Mouse (Mus musculus) T-helper 1 cell (primary cell): Measurements from ENCODE around the gene Slc35c1.

Experiments
- in situ Hi-C: fragments of 300-600 bp; cut with MboI, MseI; formaldehyde crosslinking; loops from one replicate; pipeline ENCODE4 v1.15.1; 2025; ENCODE audit warnings: high pct_unique_total_duplicates

Slc35c1 gene

DNA sequence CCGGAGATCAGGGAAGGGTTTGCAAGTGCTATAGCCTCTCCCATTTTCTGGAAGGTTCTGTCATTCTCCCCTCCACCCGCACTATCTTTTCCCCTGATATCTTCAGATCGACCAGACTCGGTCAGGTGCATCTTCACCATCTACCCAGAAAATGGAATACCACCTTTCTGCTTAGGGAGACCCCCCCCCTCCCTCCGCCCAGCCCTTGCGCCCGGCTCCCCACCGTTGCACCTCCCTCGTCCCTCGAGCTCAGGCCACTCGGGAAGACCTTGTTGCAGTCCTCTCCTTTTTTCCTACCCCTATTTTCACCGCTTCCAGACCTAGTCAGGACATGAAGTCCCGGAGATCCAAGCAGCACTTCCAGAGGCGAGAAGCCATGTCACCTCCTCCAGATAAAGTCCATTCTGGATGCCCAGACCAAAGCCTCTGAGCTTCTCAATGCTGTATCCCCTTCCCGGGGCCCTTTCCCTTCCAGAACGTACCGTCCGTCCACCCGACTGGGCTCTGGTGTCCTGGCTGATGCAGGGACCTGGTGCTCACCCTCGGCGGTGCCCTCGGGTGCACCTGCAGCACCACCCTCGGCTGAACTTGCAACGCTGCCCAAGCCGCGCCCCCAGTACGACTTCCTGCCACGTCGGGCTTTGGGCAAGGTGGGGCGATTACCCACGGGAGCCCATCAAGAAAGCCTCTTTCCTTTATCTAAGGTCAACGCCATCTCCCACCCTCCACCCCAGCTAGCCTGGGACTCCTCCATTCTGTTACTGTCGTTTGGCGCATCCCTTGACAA is at the start of gene Slc35c1:
Slc35c1 (minus strand) TSS at position 618 of the 787 bp plus-strand sequence.
- in situ Hi-C loops, result loop anchor here (5.0 kb wide), 1 partner anchor 83 kb away; no protein-coding TSS in a partner anchor

DNA sequence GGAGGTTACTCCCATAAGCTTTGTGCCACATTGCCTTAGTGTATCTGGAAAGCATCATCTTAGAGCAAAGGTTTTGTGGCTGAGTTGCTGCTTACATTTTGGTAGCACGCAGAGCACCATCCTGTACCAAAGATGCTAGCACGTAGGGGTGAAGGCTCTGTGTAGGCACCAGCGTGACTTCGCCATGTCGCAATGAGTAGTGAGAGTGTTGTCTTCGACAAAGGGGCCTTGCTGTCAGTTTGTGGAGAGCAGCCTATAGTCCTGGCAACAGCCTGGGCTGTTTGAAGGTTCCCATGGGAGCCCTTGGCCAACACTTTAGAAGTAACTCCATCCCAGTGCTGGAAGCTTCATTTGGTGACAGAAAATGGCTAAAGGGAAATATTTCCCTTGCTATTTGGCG is 45.0 kb upstream of the Slc35c1 start:
- in situ Hi-C loops, result no loop called here

DNA sequence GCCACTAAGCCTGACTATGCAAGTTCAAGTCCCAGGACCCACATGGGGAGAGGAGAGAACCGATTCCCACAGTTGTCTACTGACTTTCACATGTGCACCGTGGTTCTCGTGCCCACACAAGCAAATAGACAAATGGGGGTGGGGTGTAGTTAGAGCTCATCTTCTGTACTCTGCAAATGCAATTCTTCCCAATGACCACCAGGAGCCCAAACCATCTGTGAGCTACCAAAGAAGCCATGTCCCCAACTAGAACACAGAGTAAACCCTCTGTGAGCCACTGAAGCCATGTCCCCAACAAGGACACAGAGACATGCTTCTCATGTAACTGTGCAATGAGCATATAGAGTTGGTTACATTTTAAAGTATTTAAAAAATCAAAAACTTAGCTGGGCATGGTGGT is 43.1 kb upstream of the Slc35c1 start:
- in situ Hi-C loops, result no loop called here

DNA sequence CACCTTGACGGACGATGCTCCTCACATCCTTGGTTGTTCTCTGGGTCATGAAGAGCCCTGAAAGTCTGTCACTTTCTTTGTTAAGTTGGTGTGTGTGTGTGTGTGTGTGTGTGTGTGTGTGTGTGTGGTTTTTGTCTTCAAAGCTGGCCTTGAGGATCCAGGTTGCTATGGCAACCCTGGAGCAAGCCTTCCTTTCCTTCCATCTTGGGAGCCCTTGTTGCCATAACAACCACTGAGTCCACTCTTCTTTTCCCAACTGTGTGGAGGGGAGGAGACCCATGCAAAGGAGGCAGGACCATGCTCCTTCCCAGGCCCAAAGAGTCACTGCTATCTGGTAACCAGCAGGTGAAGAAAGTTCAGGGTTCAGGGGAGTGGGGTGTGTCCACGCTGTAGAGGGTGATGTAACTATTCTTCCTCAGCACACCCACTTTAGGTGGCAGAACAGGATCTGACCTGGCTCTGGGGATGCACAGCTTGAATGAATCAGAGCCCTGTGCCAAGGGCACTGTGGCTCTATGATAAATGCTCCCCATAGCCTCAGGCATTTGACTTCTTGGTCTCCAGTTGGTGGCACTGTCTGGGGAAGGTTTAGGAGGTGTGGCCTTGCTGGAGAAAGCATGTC is 39.5 kb upstream of the Slc35c1 start:
- in situ Hi-C loops, result no loop called here

DNA sequence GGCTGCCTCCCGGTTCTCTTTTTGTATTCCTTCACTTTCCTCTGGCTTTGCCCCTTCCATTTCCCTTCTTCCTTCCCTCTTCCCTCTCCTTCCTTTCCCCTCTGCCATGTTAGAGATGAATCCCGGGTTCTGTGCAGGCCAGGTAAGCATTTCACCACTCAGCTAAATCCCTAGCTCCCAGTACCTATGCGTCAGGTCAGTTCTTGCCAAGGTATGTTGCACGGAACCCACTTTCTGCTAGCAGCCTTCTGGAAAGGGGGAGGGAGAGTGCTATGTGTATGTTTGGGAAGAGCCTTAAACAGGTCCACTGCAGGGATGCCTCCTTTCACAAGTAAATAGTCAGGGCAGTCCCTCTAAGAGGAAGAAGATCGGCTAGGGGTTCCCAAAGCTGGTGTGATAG is 36.8 kb upstream of the Slc35c1 start:
- in situ Hi-C loops, result no loop called here

DNA sequence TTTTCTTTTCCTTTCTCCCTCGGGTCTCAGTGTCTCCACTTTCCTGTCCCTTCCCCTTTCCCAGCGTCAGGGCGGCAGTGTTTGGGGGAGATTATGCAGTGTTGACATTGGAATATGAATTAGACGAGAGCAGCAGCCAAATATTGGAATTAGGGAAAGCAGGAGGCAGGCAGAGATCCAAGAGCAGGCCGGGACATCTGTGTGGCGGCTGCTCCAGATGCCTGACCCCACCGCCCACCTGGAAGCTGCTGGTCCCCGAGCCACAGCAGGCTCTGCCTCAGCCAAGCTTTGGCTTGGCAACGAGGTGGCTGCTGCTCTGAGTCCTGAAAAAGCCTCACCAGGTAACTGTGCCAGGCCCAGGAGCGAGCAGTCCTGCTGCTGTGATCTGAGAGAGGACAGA is 36.3 kb upstream of the Slc35c1 start:
- in situ Hi-C loops, result no loop called here

DNA sequence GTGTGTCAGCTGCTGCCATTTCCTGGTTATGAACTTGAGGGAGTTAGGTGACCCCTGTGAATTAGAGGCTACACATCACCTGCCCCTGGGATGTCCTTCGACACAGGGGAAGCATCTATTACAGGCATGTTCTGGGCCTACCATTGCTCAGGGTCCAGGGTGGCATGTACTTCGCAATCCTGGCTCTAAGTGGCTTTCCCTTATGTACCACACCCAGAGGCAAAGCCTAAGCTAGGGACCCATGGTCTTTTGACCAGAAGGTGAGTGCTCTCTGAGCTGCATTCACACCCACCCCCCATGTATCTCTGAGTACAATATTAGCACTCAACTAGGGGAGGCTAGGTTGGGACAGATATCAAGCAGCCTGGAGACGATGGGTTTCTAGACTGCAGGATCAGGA is 34.6 kb upstream of the Slc35c1 start:
- in situ Hi-C loops, result loop anchor here (5.0 kb wide), 1 partner anchor 317 kb away; no protein-coding TSS in a partner anchor

DNA sequence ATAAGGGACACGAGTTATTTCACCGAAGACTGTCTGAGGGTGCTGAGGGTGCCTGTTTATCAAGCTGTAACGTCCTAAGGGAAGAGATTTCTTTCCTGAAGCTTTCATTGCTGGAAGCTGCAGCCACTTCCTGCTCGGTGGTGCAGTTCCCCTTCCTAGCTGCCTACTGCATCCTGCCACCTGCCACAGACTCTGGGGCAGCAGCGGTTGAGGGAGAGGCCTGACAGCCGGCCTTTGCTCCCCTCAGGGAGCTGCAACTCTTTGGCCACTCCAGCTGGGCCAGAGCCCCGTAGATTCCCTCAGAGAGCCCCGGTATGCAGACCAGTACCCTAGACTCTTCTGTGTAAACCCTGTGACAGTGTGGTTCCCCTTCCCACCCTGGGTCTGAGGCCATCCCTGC is 34.1 kb upstream of the Slc35c1 start:
- in situ Hi-C loops, result loop anchor here (5.0 kb wide), 1 partner anchor 318 kb away; no protein-coding TSS in a partner anchor

DNA sequence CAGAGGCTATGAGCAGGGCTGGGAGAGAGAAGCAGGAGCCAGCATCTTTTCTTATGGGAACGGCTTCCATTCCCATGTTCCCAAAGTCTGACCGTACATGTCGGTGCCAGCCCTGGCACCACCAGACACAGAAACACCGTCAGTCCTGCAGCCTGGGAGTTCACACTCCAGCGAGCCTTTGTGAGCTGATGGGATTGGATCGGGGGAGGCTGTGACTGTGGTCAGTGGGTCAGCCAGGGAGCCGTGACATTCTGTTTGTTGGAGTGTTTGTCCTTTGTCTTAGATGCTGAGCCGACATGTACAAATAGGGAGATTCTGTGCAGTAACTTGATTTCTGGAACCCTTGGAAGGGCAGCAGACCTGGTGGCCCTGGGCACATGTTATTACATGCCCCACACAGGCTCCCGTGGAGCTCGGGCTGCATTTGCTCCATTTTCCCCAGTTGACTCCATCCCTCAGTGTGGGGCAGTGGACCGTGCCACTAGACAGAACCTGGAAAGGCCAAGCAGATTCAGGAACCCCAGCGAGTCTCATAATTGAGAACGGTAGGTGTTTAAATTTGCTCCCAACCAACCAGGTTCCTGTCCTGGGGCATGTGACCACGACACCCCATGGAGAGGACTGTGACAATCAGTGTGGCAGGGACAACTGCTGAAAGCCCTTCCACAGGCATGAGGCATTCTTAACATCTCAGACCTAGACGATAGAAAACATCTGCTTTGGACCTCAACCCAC is 33.5 kb upstream of the Slc35c1 start:
- in situ Hi-C loops, result loop anchor here (5.0 kb wide), 1 partner anchor 318 kb away; no protein-coding TSS in a partner anchor

DNA sequence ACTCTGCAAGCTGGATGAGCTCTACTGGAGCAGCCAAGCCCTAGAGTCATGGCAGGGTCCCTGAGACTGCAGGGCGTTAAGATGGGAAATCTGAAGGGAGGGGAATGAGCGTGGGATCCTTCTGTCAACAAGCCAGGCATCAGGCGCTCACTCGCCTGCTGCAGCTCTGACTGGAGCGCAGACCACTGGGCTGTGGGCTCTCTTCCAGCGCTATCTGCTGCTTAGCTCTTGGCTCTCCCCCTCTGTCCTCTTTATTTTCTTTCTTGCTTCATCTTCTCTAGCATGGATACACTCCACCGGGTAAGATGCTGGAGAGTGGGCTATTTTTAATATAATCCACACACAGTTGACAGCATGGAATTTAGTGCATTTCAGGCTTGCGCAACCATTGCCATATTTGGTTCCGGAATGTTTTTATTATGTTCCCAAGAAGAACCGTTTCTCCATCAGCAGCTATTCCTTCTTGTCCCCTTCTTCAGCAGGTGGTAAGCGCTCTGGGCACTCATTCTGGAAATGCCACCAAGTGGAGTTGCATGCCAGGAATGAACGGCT is 31.7 kb upstream of the Slc35c1 start:
- in situ Hi-C loops, result loop anchor here (5.0 kb wide), 1 partner anchor 320 kb away; no protein-coding TSS in a partner anchor

DNA sequence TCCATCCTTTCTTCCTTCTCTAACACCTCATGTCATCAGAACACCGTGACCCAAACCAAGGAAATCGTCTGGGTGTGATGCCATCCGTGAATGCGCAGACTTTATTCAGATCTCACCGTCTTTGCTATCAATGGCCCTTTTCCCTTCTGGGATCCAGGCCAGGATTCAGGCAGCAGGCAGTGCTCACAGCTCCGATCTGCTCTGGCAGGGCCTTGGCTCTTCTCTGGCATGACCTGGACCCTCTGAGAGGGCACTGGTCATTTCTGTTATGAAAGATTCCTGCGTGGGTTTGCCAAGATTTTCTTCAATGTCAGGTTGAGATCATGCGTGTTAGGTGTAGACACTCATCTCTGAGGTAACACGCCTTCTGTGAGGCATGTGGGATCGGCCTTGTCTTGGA is 30.2 kb upstream of the Slc35c1 start:
- in situ Hi-C loops, result loop anchor here (5.0 kb wide), 1 partner anchor 322 kb away; no protein-coding TSS in a partner anchor

DNA sequence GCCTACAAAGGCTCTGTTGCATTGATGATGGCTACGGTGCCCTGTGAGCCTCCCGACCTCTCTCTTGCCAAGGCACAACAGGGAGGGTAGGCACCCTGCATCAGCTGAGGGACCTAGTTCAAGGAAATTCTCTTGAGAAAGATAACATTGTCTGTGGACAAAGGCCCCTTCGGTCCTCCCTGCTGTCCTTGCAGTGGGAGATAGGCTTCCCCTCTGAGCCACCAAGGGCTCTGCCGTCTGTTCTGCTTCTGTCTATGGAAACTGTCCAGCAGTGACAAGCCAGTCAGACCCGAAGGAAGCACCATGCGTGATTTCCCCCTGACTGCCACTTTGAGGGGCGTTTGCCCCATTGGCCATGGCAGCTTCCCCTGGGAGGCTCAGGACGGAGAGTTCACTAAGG is 27.5 kb upstream of the Slc35c1 start:
- in situ Hi-C loops, result no loop called here

DNA sequence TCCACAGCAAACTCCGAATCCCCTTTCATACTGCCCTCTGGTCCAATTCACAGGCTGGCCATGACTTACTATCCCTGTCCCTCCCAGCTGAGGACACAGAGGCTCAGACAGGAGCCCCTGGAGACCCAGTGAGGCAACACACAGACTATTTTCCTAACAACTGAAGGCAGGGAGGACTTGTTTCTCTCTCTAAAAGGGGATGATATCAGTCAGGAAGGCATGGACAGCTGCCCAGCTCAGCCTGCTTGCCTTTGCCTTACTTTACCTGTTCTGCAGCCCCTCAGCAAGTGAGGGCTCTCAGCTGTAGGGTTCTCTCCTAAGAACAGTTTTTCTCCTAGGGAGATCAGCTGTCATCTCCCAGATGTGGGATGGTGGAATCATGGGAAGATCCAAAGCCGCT is 26.6 kb upstream of the Slc35c1 start:
- in situ Hi-C loops, result no loop called here

DNA sequence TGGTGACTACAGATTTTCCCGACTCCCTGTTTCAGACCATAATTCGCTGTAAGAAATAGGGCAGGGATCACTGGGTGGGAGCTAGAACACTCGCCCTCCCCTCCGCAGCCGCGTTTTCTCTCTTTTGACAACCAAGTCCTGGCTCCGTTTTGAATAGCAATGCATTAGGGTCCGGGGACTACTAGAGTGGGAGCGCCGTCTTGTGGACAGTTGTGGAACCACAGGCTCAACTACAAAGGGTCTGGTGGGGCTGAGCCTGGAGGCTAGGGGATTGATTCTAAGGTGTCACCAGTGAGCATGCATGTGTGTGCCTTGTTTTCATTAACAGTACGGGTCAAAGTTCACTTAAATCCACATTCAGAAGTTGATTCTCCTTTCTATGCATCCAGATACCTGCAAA is 26.1 kb upstream of the Slc35c1 start:
- in situ Hi-C loops, result no loop called here

DNA sequence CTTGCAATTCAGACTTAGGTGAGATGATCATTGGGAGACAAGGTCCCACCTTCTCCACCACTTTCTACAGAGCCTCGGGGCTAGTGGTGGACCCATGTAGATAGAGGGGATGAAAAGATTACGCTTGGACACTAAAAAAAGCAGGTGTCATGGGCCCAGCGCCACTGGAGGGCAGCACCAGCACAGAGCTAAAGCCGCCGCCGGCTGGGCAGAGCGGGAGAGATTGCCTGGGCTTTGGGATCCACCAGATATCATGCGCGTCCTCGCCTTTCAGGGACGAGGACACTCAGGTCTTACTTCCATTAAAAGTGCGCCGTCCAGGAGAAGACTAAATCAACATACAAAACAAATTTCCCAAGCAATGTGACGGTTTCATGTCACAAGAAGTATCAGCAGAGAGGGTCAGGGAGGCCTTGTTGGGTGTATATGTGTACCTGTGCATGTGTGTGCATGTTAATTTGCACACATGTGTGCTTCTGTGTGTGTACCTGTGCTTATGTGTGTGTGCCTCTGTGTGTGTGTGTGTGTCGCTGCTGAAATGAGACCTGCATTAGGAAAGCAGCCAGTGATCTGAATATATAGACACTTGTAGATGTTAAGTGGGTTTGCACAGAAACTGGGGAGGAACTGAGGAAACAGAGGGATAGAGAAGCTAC is 25.4 kb upstream of the Slc35c1 start:
- in situ Hi-C loops, result no loop called here

DNA sequence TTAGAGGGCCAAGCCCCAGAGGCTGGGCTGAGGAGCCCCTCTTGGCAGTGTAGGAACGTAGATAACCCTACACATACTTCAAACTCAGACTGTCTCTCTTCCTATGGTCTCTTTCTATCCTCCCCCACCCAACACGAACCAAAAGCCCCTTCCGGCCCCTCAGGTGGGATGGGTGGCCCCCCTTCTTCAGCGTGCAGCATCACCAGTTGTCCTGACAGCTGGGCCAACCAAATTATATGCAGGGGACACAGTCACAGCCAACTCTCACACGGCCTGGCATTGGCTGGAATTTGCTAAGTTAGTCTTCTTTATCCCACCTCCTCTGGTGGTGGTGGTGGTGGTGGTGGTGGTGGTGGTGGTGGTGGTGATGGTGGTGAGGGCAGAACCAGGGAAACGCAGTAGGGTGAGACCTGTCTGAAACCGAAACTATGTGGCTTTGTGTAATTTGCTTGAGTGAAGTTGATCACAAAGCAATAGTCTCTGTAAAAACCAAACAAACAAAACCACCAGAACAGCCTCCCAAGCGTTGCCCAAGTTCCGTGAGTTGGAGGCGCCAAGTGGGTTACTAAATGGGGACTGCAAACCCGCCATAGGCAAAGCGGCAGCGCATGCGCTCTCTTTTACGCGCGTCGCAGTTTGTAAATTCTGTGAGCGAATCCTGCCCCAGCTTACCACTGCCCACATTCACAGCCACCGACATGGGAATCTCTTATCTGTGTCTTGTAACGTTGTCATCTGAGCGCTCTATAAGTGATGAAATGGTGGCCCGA is 24.1 kb upstream of the Slc35c1 start:
- in situ Hi-C loops, result no loop called here

DNA sequence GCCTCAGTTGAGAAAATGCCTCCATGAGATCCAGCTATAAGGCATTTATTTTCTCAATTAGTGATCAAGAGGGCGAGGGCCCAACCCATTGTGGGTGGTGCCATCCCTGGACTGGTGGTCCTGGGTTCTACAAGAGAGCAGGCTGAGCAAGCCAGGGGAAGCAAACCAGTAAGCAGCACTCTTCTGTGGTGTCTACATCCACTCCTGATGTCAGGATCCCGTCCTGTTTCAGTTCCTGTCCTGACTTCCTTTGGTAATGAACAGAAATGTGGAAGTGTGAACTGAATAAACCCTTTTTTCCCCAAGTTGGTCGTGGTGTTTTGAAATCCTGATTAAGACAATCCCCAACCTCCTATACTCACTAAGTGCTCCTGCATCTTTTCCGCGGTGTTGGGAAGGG is 23.2 kb upstream of the Slc35c1 start:
- in situ Hi-C loops, result no loop called here

DNA sequence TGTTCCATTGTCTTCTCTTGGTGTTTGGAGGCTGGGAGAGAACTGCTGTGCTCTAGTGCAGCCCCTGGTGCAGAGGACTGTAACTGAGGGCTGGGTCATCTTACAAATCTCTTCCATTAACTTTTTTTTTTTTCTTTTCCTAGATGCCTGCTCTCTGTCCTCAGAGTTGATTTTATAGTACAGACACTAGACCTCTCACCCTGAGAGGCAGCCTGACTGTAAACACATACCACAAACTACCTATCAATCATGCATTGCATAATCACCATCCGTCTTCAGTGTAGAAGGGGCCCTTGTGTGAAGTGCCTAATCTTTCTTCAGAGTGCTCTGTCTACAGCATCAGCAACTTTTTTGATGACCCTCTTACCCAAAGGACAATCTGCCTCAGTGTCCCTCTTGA is 22.2 kb upstream of the Slc35c1 start:
- in situ Hi-C loops, result no loop called here

DNA sequence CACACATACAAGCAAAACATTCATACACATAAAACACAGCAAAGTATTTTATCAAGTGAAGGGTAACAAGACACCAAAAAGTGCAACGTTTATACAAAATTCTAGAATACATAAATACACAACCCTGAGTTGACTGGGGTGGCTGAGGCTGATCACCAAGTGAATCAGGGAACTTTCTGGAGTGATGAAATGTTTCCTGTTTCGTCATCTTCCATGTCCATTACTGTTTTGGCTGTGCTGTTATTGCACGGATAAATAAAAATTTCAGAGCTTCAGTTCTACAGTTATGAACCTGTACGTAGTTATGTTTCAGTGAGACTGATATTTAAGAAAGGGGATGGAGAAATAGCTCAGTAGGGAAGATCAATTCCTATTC is 18.0 kb upstream of the Slc35c1 start:
- in situ Hi-C loops, result no loop called here

DNA sequence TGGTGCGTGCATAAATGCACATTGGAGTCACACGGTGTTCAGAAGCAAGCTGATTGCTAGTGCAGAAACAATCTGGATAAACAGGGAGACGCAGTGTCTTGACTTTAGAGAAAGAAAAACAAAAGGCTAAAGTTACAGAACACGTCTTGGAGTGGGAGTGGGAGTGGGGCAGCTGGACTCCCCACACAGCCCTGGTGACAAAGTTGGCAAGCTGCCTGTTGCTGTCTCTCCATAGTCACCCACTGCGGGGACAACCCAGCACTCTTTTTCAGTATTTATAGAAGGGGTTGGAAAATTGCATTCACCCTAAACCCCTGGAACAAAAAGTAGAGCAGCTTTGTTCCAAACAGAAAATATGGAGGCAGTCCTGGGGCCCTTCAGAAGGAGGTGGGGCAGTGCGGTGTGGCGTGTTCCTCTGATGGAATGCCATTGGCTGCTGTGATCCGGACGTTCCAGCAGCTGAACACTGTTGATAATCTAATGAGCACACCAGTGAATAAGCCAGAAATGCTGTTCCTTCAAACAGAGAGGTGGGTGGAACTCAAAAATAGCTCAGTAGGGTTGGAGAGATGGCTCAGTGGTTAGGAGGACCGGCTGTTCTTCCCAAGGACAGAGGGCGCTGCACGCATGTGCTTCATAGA is 17.5 kb upstream of the Slc35c1 start:
- in situ Hi-C loops, result no loop called here
